Mouse (Mus musculus) E14TG2a.4 (cell line): ENCODE measurements at regions not wholly inside any gene's neighbourhood (a gene's known extent, or its start where the extent isn't known, plus 50 kb on each side); places are given as distances from the start of the nearest gene placed in this dataset.

ENCODE experiments used
- CTCF ChIP-seq: conservative IDR thresholded peaks from 2 replicates; pipeline ENCODE4 v1.5.1; 2014; ENCODE audit warnings: low read length
- POU5F1 ChIP-seq: IDR thresholded peaks from 2 replicates; pipeline ENCODE4 v1.6.1; 2014; ENCODE audit warnings: low read length, borderline replicate concordance

- TF ChIP-seq CTCF (no peak), POU5F1 (no peak)
These were observed 71.7 kb upstream of the Fshr start for GRCm38 (mm10) chr17:89272141-89272540.
